Mouse (Mus musculus) spleen, adult 2 months (tissue): Measurements from ENCODE around the gene Dclk1.

Source experiments
- CTCF ChIP-seq: fragments of 200-500 bp; IDR thresholded peaks from 2 replicates; pipeline ENCODE4 v1.5.1; 2011; ENCODE audit warnings: mild to moderate bottlenecking, inconsistent platforms; ENCODE audit not compliant: insufficient read depth, insufficient read length, insufficient replicate concordance; ENCODE audit errors: extremely low read depth
- POLR2A ChIP-seq: fragments of 200-500 bp; IDR thresholded peaks from 2 replicates; pipeline ENCODE4 v1.6.1; 2011; ENCODE audit warnings: low read depth, low read length, inconsistent platforms

DNA sequence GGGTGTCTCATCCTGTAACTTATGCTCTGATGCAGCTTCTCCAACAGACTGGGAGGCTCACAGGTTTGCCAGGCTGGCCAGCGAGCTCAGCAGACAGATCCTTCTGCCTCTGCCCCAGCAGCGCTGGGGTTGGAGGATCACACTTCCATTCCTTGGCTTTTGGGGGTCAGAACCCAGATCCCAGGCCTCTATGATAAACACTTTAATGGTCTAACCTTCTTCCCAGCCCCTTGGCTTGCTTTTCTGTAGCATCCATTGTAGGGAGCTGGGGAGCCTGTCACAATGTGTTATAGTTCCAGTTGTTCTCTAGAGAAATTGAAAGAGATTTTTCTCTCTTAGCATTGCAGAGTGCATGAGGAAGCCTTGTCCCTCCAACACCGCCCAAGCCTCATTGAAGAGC lies 328.9 kb downstream of the Dclk1 start:
- no peak for TF ChIP-seq CTCF
- TF ChIP-seq POLR2A: no peak
